Mouse (Mus musculus): ENCODE measurements at regions not wholly inside any gene's neighbourhood (a gene's known extent, or its start where the extent isn't known, plus 50 kb on each side); places are given as distances from the start of the nearest gene placed in this dataset.

GRCm38 (mm10) chr12:10272038-10272437 lies 97.7 kb upstream of the Nt5c1b start:
- TF ChIP-seq CTCF (IDR thresholded peaks at IDR 0.05; ENCODE audit: borderline replicate concordance, insufficient read depth, low read length) (no peak), POLR2A (IDR thresholded peaks at IDR 0.05; ENCODE audit: low read depth, low read length) (no peak)

Measured in embryonic fibroblast, embryonic 13.5 days (primary cell).